Mouse (Mus musculus) heart, embryonic 11.5 days (tissue): ENCODE measurements around the gene Map2k6. TPM values are rescaled to one million over a fixed set of nuclear protein-coding genes. Genes with fewer than 3 reads are reported as not detected.

ENCODE experiments used
- ATAC-seq: fragments of 200-750 bp; cut with Nextera tagmentation; replicated peaks from 2 replicates; pipeline ENCODE4 v1.8.0; 2017; ENCODE audit warnings: moderate library complexity; ENCODE audit not compliant: insufficient number of reproducible peaks, low FRiP score, low TSS enrichment
- H3K27ac ChIP-seq: fragments of 300-500 bp; sonication (generic); 2 replicates; pipeline ENCODE4 v1.5.1; 2014; ENCODE audit warnings: mild to moderate bottlenecking, low read depth, low read length
- H3K27me3 ChIP-seq: fragments of 300-500 bp; sonication (generic); 2 replicates; pipeline ENCODE4 v1.6.1; 2014; ENCODE audit warnings: mild to moderate bottlenecking, low read length, mixed read lengths; ENCODE audit not compliant: control insufficient read depth, insufficient read depth
- H3K36me3 ChIP-seq: fragments of 300-500 bp; sonication (generic); 2 replicates; pipeline ENCODE4 v1.6.1; 2014; ENCODE audit warnings: mild to moderate bottlenecking, low read length, moderate library complexity, mixed read lengths; ENCODE audit not compliant: control insufficient read depth, insufficient read depth
- H3K4me1 ChIP-seq: fragments of 300-500 bp; sonication (generic); 2 replicates; pipeline ENCODE4 v1.6.1; 2014; ENCODE audit warnings: low read length; ENCODE audit not compliant: control insufficient read depth, insufficient read depth
- H3K4me2 ChIP-seq: fragments of 300-500 bp; sonication (generic); 2 replicates; pipeline ENCODE4 v1.6.1; 2014; ENCODE audit warnings: mild to moderate bottlenecking, moderate library complexity
- H3K4me3 ChIP-seq: fragments of 300-500 bp; sonication (generic); 2 replicates; pipeline ENCODE4 v1.5.1; 2014; ENCODE audit warnings: low read depth, low read length
- H3K9ac ChIP-seq: fragments of 300-500 bp; sonication (generic); 2 replicates; pipeline ENCODE4 v1.6.1; 2014; ENCODE audit warnings: mild to moderate bottlenecking, low read depth, low read length, moderate library complexity
- H3K9me3 ChIP-seq: fragments of 300-500 bp; sonication (generic); replicated peaks from 2 replicates; pipeline ENCODE4 v1.6.1; 2016; ENCODE audit warnings: low read length; ENCODE audit not compliant: control insufficient read depth
- WGBS: fragments of 180-500 bp; shearing (Covaris S2); extraction: QIAGEN DNeasy Blood & Tissue Kit; methylation state at CpG from one replicate; pipeline ENCODE4 v1.1.7; 2014; ENCODE audit not compliant: insufficient replicate concordance; 5-methylcytosine and 5-hydroxymethylcytosine counted together
- polyA plus RNA-seq: library from polyadenylated mRNA; unstranded; fragments of >200 nt; fragmentation: Nextera tagmentation; extraction: Ambion mirVana; gene quantifications from 2 replicates; pipeline ENCODE4 v1.2.1, GENCODE M21; 2014

The Map2k6 gene
- polyA plus RNA-seq, 1 experiment from 2014 or later, result 16.7 TPM

- no peak for ATAC-seq
- Histone ChIP-seq H3K36me3 (no peaks in the 10 kb centered on the region), H3K27ac (no peak overlapping the region), H3K4me2 (peak overlapping the region; percentile 39), H3K9ac (no peak overlapping the region), H3K27me3 (no peaks in the 10 kb centered on the region), H3K4me3 (peak overlapping the region; percentile 15; the same call in 1 of the 2 replicates), H3K9me3 (no peaks in the 10 kb centered on the region), H3K4me1 (peaks cover 4% of the 10 kb centered on the region; the same call in 1 of the 2 replicates)
- 47% methylated on average over 19 of the region's 19 CpGs for WGBS
Measured at GRCm38 (mm10) chr11:110396085-110396484, 2.8 kb upstream of the Map2k6 start.

GRCm38 (mm10) chr11:110399240-110400150, 573 bp downstream of the Map2k6 start:
- Histone ChIP-seq H3K9me3 (no peaks in the 10 kb centered on the region), H3K4me1 (peaks cover 6% of the 10 kb centered on the region; the same call in 1 of the 2 replicates), H3K4me3 (peak overlapping the region; percentile 67), H3K27me3 (no peaks in the 10 kb centered on the region), H3K4me2 (peak overlapping the region; percentile 71), H3K9ac (peak overlapping the region; percentile 63), H3K36me3 (no peaks in the 10 kb centered on the region), H3K27ac (no peak overlapping the region)
- ATAC-seq, result 0 out of 2 replicates have a peak, but pooled peaks have one; percentile 5
- WGBS, result 18% methylated on average over 15 of the region's 15 CpGs

GRCm38 (mm10) chr11:110400283-110400682, 1.4 kb downstream of the Map2k6 start:
- Histone ChIP-seq H3K36me3 (no peaks in the 10 kb centered on the region), H3K4me1 (peaks cover 6% of the 10 kb centered on the region; the same call in 1 of the 2 replicates), H3K9me3 (no peaks in the 10 kb centered on the region), H3K27me3 (no peaks in the 10 kb centered on the region), H3K9ac (0 out of 2 replicates have a peak overlapping the region, but pooled peaks have one; percentile 63), H3K4me2 (peak overlapping the region; percentile 71), H3K4me3 (peak overlapping the region; percentile 67), H3K27ac (no peak overlapping the region)
- WGBS, result 53% methylated on average over 1 of the region's 1 CpGs
- no peak for ATAC-seq

GRCm38 (mm10) chr11:110402671-110403070, 3.7 kb downstream of the Map2k6 start:
- Histone ChIP-seq H3K4me3 (no peak overlapping the region), H3K9me3 (no peaks in the 10 kb centered on the region), H3K9ac (no peak overlapping the region), H3K4me2 (no peak overlapping the region), H3K27me3 (no peaks in the 10 kb centered on the region), H3K27ac (no peak overlapping the region), H3K4me1 (peaks cover 6% of the 10 kb centered on the region; the same call in 1 of the 2 replicates), H3K36me3 (no peaks in the 10 kb centered on the region)
- WGBS, result 38% methylated on average over 3 of the region's 3 CpGs
- no peak for ATAC-seq

GRCm38 (mm10) chr11:110403602-110404001, 4.7 kb downstream of the Map2k6 start:
- Histone ChIP-seq H3K36me3 (no peaks in the 10 kb centered on the region), H3K27me3 (no peaks in the 10 kb centered on the region), H3K4me3 (no peak overlapping the region), H3K27ac (no peak overlapping the region), H3K4me1 (peaks cover 6% of the 10 kb centered on the region; the same call in 1 of the 2 replicates), H3K9ac (no peak overlapping the region), H3K4me2 (no peak overlapping the region), H3K9me3 (no peaks in the 10 kb centered on the region)
- no peak for ATAC-seq
- WGBS, result 65% methylated on average over 2 of the region's 2 CpGs

GRCm38 (mm10) chr11:110405607-110406006, 6.7 kb downstream of the Map2k6 start:
- H3K27me3 ChIP-seq, result no peaks in the 10 kb centered on the region
- 69% methylated on average over 9 of the region's 9 CpGs for WGBS
- no peak overlapping the region for H3K4me2 ChIP-seq
- H3K9ac ChIP-seq, result no peak overlapping the region
- no peaks in the 10 kb centered on the region for H3K36me3 ChIP-seq
- H3K27ac ChIP-seq, result no peak overlapping the region
- H3K4me3 ChIP-seq, result no peak overlapping the region
- peaks cover 3% of the 10 kb centered on the region; the same call in 1 of the 2 replicates for H3K4me1 ChIP-seq
- ATAC-seq, result no peak
- no peaks in the 10 kb centered on the region for H3K9me3 ChIP-seq

- Histone ChIP-seq H3K27me3 (no peaks in the 10 kb centered on the region), H3K4me3 (no peak overlapping the region), H3K4me2 (no peak overlapping the region), H3K4me1 (no peaks in the 10 kb centered on the region), H3K9ac (no peak overlapping the region), H3K27ac (no peak overlapping the region), H3K9me3 (no peaks in the 10 kb centered on the region), H3K36me3 (no peaks in the 10 kb centered on the region)
- no peak for ATAC-seq
- 87% methylated on average over 12 of the region's 12 CpGs for WGBS
Measured at GRCm38 (mm10) chr11:110409131-110409530, 10.2 kb downstream of the Map2k6 start.

- no peaks in the 10 kb centered on the region for H3K9me3 ChIP-seq
- 66% methylated on average over 9 of the region's 9 CpGs for WGBS
- no peak for ATAC-seq
Measured at GRCm38 (mm10) chr11:110409776-110410175, 10.9 kb downstream of the Map2k6 start.

More at GRCm38 (mm10) chr11:110409776-110410175, 10.9 kb downstream of the Map2k6 start:
- Histone ChIP-seq H3K4me1 (no peaks in the 10 kb centered on the region), H3K9ac (no peak overlapping the region), H3K4me3 (no peak overlapping the region), H3K27ac (no peak overlapping the region), H3K27me3 (no peaks in the 10 kb centered on the region), H3K4me2 (no peak overlapping the region), H3K36me3 (no peaks in the 10 kb centered on the region)
